Mouse (Mus musculus) C2C12 (cell line): ENCODE measurements at regions not wholly inside any gene's neighbourhood (a gene's known extent, or its start where the extent isn't known, plus 50 kb on each side); places are given as distances from the start of the nearest gene placed in this dataset.

Source experiments
- H3K27me3 ChIP-seq: one replicate; pipeline ENCODE4 v1.6.1; 2011; ENCODE audit not compliant: control insufficient read depth, insufficient read depth, insufficient read length
- H3K36me3 ChIP-seq: one replicate; pipeline ENCODE4 v1.6.1; 2011; ENCODE audit not compliant: control insufficient read depth, insufficient read depth
- H3K4me3 ChIP-seq: one replicate; pipeline ENCODE4 v1.5.1; 2011; ENCODE audit warnings: mild to moderate bottlenecking, control low read depth; ENCODE audit not compliant: poor library complexity, insufficient read depth, severe bottlenecking
- H3K79me2 ChIP-seq: one replicate; pipeline ENCODE4 v1.6.1; 2011; ENCODE audit not compliant: control insufficient read depth, insufficient read depth
- H3K79me3 ChIP-seq: one replicate; pipeline ENCODE4 v1.6.1; 2011; ENCODE audit warnings: low read depth, control low read depth
- H3ac ChIP-seq: one replicate; pipeline ENCODE3; 2011; ENCODE audit warnings: low read depth; ENCODE audit not compliant: control insufficient read depth, insufficient read length
- CEBPB ChIP-seq: IDR thresholded peaks from one replicate; pipeline ENCODE4 v1.6.1; 2011; ENCODE audit warnings: low read depth, mild to moderate bottlenecking, control low read depth, moderate library complexity
- CTCF ChIP-seq: IDR thresholded peaks from one replicate; pipeline ENCODE4 v1.5.1; 2011; ENCODE audit not compliant: control insufficient read depth, insufficient read depth, insufficient read length
- FOSL1 ChIP-seq: IDR thresholded peaks from one replicate; pipeline ENCODE4 v1.8.0; 2011; ENCODE audit warnings: mild to moderate bottlenecking, low read length; ENCODE audit not compliant: poor library complexity, insufficient read depth, severe bottlenecking
- MAX ChIP-seq: IDR thresholded peaks from one replicate; pipeline ENCODE4 v1.6.1; 2011; ENCODE audit warnings: mild to moderate bottlenecking, control low read depth
- MYOD1 ChIP-seq: IDR thresholded peaks from one replicate; pipeline ENCODE4 v1.6.1; 2011; ENCODE audit warnings: low read depth; ENCODE audit not compliant: control insufficient read depth, insufficient read length
- MYOG ChIP-seq: IDR thresholded peaks from one replicate; pipeline ENCODE4 v1.6.1; 2011; ENCODE audit not compliant: control insufficient read depth, insufficient read length; ENCODE audit errors: extremely low read depth
- USF1 ChIP-seq: IDR thresholded peaks from one replicate; pipeline ENCODE4 v1.6.1; 2011; ENCODE audit warnings: low read depth, mild to moderate bottlenecking, control low read depth, moderate library complexity

- H3K27me3 ChIP-seq = no peaks in the 10 kb centered on the region
- H3K36me3 ChIP-seq = no peaks in the 10 kb centered on the region
- H3K79me3 ChIP-seq = no peaks in the 10 kb centered on the region
- no peaks in the 10 kb centered on the region for H3K79me2 ChIP-seq
- H3ac ChIP-seq = no peak overlapping the region
- H3K4me3 ChIP-seq = no peak overlapping the region
- TF ChIP-seq MYOG (no peak), FOSL1 (no peak), CEBPB (no peak), USF1 (no peak), CTCF (no peak), MYOD1 (no peak), MAX (no peak)
These were observed 1744.1 kb downstream of the Efna5 start for GRCm38 (mm10) chr17:61137006-61137405.

- H3K79me3 ChIP-seq = no peaks in the 10 kb centered on the region
- H3K4me3 ChIP-seq = no peak overlapping the region
- no peak overlapping the region for H3ac ChIP-seq
- H3K27me3 ChIP-seq = no peaks in the 10 kb centered on the region
- TF ChIP-seq MYOD1 = no peak
- no peak for TF ChIP-seq MAX
- TF ChIP-seq CEBPB = no peak
- no peak for TF ChIP-seq CTCF
- no peak for TF ChIP-seq FOSL1
- no peak for TF ChIP-seq MYOG
- TF ChIP-seq USF1 = no peak
- H3K36me3 ChIP-seq = no peaks in the 10 kb centered on the region
- H3K79me2 ChIP-seq = no peaks in the 10 kb centered on the region
These were observed 1753.3 kb downstream of the Efna5 start for GRCm38 (mm10) chr17:61127767-61128166.

GRCm38 (mm10) chr17:61106302-61106701 lies 1774.8 kb downstream of the Efna5 start:
- no peak overlapping the region for H3K4me3 ChIP-seq
- TF ChIP-seq FOSL1 (no peak), CTCF (no peak), CEBPB (no peak)
- no peaks in the 10 kb centered on the region for H3K36me3 ChIP-seq
- H3K79me3 ChIP-seq = no peaks in the 10 kb centered on the region
- H3K27me3 ChIP-seq = no peaks in the 10 kb centered on the region
- H3ac ChIP-seq = no peak overlapping the region
- no peaks in the 10 kb centered on the region for H3K79me2 ChIP-seq

- Histone ChIP-seq H3K4me3 (no peak overlapping the region), H3K79me2 (no peaks in the 10 kb centered on the region), H3K79me3 (no peaks in the 10 kb centered on the region), H3K36me3 (no peaks in the 10 kb centered on the region), H3ac (no peak overlapping the region), H3K27me3 (no peaks in the 10 kb centered on the region)
- TF ChIP-seq MAX = no peak
- no peak for TF ChIP-seq MYOG
- no peak for TF ChIP-seq MYOD1
- TF ChIP-seq CEBPB = peak; percentile 73
- TF ChIP-seq FOSL1 = no peak
These were observed 1820.7 kb downstream of the Efna5 start for GRCm38 (mm10) chr17:61060450-61060849.

GRCm38 (mm10) chr17:61058471-61058870 lies 1822.6 kb downstream of the Efna5 start:
- TF ChIP-seq MYOD1 (no peak), USF1 (no peak)
- H3K79me3 ChIP-seq = no peaks in the 10 kb centered on the region
- no peaks in the 10 kb centered on the region for H3K27me3 ChIP-seq
- no peaks in the 10 kb centered on the region for H3K79me2 ChIP-seq
- H3ac ChIP-seq = no peak overlapping the region
- no peak overlapping the region for H3K4me3 ChIP-seq
- no peaks in the 10 kb centered on the region for H3K36me3 ChIP-seq

- no peaks in the 10 kb centered on the region for H3K79me2 ChIP-seq
- H3K36me3 ChIP-seq = no peaks in the 10 kb centered on the region
- no peaks in the 10 kb centered on the region for H3K27me3 ChIP-seq
- TF ChIP-seq CTCF (no peak), FOSL1 (no peak), MAX (no peak), USF1 (no peak), MYOD1 (no peak), CEBPB (no peak), MYOG (no peak)
- no peak overlapping the region for H3K4me3 ChIP-seq
- no peak overlapping the region for H3ac ChIP-seq
- H3K79me3 ChIP-seq = no peaks in the 10 kb centered on the region
These were observed 1847.4 kb downstream of the Efna5 start for GRCm38 (mm10) chr17:61033544-61034251.
